In genomic region chr14:14804518-14805212, GRCm38 (mm10) we compare ENCODE assay signal across 13 mouse cellular contexts. TPM values are rescaled to one million over a fixed set of nuclear protein-coding genes. Genes with fewer than 3 reads are reported as not detected.
DNase-seq lines count a peak whose midpoint lies in the region; ATAC-seq and TF ChIP-seq lines count a peak whose summit lies in the region.
"Had no signal": no experiment of that assay in that cellular context is flagged by ENCODE, and none has a peak within 500 bp of the region (broad histone marks: within the 10 kb centered on the region; RNA-seq: fewer than 3 reads in every experiment).

No protein-coding gene starts in this region.

- no peaks in the 10 kb centered on the region for H3K36me3 ChIP-seq in kidney, postnatal 0 days (ENCODE audit: insufficient read depth, low read length)
- no peaks in the 10 kb centered on the region; the same call in 1 of the 2 replicates for H3K36me3 ChIP-seq in midbrain, embryonic 15.5 days (replicated peaks)

- no peaks in the 10 kb centered on the region for H3K9me3 ChIP-seq in kidney, postnatal 0 days (replicated peaks; ENCODE audit: low read length)
- H3K9me3 ChIP-seq in midbrain, embryonic 15.5 days, result no peaks in the 10 kb centered on the region

- in situ Hi-C loops in Patski (cut with MboI; ENCODE audit: low pct_unique_long_range_greater_than_20kb), result no loop called here

- 0 out of 2 replicates have a peak, but pooled peaks have one; percentile 1 for ATAC-seq in kidney, postnatal 0 days (replicated peaks; ENCODE audit: low FRiP score, low read depth)
- ATAC-seq in Patski, result peak; percentile 17
- ATAC-seq in hematopoietic stem cell, adult 5-6 weeks (replicated peaks in 1 of 2; ENCODE audit: insufficient read depth in 1 of 2, low FRiP score in 2 of 2, low TSS enrichment in 1 of 2, low read depth in 1 of 2, poor library complexity in 2 of 2, severe bottlenecking in 2 of 2), result peak; percentile 35 to 68; a peak in 2 of 4 replicates
- ATAC-seq in midbrain, embryonic 15.5 days (replicated peaks), result peak; percentile 59
- ATAC-seq: CD4-positive, CD25-positive, alpha-beta regulatory T cell, adult 4 months had no signal

- no peak for DNase-seq in kidney, postnatal 0 days (ENCODE audit: low spot score)
- DNase-seq in kidney, adult 18-20 months, result no peak
- DNase-seq in Patski (ENCODE audit: low read depth, low spot score), result no peak
- no peak for DNase-seq in gastrocnemius, postnatal 36 days
- DNase-seq in adrenal gland, adult (ENCODE audit: inconsistent age in 2 of 2, low spot score in 1 of 2), result no peak
- no peak for DNase-seq in cerebellum, adult 11-12 months
- DNase-seq: cerebellum, adult 9-11 months; heart, adult 18-20 months had no signal

- H3K27ac ChIP-seq in kidney, postnatal 0 days, result no peak overlapping the region
- H3K27ac ChIP-seq in midbrain, embryonic 15.5 days, result no peak overlapping the region
- H3K27ac ChIP-seq: macrophage had no signal

- intact Hi-C loops in gastrocnemius, postnatal 36 days (cut with DNase I), result no loop called here

- no peak overlapping the region for H3K4me3 ChIP-seq in kidney, postnatal 0 days (replicated peaks; ENCODE audit: low read depth, low read length)
- H3K4me3 ChIP-seq in midbrain, embryonic 15.5 days, result no peak overlapping the region

- 60% methylated on average over 5 of the region's 5 CpGs for WGBS in kidney, postnatal 0 days
- WGBS in midbrain, embryonic 15.5 days, result 79% methylated on average over 5 of the region's 5 CpGs

- TF ChIP-seq CTCF in kidney, postnatal 0 days (IDR thresholded peaks at IDR 0.05; ENCODE audit: low read depth), result no peak
- no peak for TF ChIP-seq CTCF in Patski (IDR thresholded peaks at IDR 0.05)

- POLR2A ChIA-PET in Patski (lab: Charles Lee), result no interaction called here

- no peak overlapping the region for H3K4me2 ChIP-seq in kidney, postnatal 0 days (ENCODE audit: low read length)
- peak overlapping the region; percentile 38; the same call in 1 of the 2 replicates for H3K4me2 ChIP-seq in midbrain, embryonic 15.5 days

- H3K4me1 ChIP-seq in kidney, postnatal 0 days (replicated peaks; ENCODE audit: insufficient read depth, low read length), result no peaks in the 10 kb centered on the region
- no peaks in the 10 kb centered on the region for H3K4me1 ChIP-seq in midbrain, embryonic 15.5 days

- CTCF ChIA-PET in Patski (lab: Charles Lee), result interaction anchor here (0.8 kb wide), 1 partner anchor 32 kb away, joined by 3 read pairs; no protein-coding TSS in a partner anchor

- H3K27me3 ChIP-seq in kidney, postnatal 0 days (ENCODE audit: insufficient read depth, low read length), result no peaks in the 10 kb centered on the region
- H3K27me3 ChIP-seq in Patski, result no peaks in the 10 kb centered on the region
- H3K27me3 ChIP-seq in midbrain, embryonic 15.5 days (replicated peaks), result no peaks in the 10 kb centered on the region

- H3K9ac ChIP-seq in kidney, postnatal 0 days (ENCODE audit: low read depth, low read length), result no peak overlapping the region
- H3K9ac ChIP-seq in midbrain, embryonic 15.5 days, result no peak overlapping the region

RNA-seq across cellular contexts. Expression of gene Nek10, which starts 1.4 kb away (rescaled TPM):
- polyA plus RNA-seq in kidney, postnatal 0 days (2015; fragmentation: Nextera tagmentation; extraction: Ambion mirVana), result 0.01 TPM in 1 of 2 replicates, not detected in the other
- not detected for polyA plus RNA-seq in Patski (2021)
- not detected in 2 replicates for total RNA-seq in hematopoietic stem cell, adult 5-6 weeks (2017)
- 0.08 and 0.14 TPM in 2 replicates for polyA plus RNA-seq in midbrain, embryonic 15.5 days (2015; fragmentation: Nextera tagmentation; extraction: Ambion mirVana)
- under 1 TPM in 1 of 2 experiments, not detected in 1; 0.07 TPM for total RNA-seq in gastrocnemius, postnatal 36 days (2021)
- polyA plus RNA-seq: liver, adult 2 months had no signal

Comparison
In these comparisons a context has a peak if more than half of its experiments do, and no peak if none do; other contexts are left out.
1. ATAC-seq: peak in every context shown above with its lines; median percentile 59 in midbrain, embryonic 15.5 days; 52 in hematopoietic stem cell, adult 5-6 weeks; 17 in Patski; 1 in kidney, postnatal 0 days.